Mouse (Mus musculus) spleen, adult 2 months (tissue): ENCODE results near the gene Srgap2.

ENCODE experiments used
- CTCF ChIP-seq: fragments of 200-500 bp; IDR thresholded peaks from 2 replicates; pipeline ENCODE4 v1.5.1; 2011; ENCODE audit warnings: mild to moderate bottlenecking, inconsistent platforms; ENCODE audit not compliant: insufficient read depth, insufficient read length, insufficient replicate concordance; ENCODE audit errors: extremely low read depth
- POLR2A ChIP-seq: fragments of 200-500 bp; IDR thresholded peaks from 2 replicates; pipeline ENCODE4 v1.6.1; 2011; ENCODE audit warnings: low read depth, low read length, inconsistent platforms

GRCm38 (mm10) chr1:131288938-131289337 lies 238.2 kb downstream of the Srgap2 start:
- TF ChIP-seq POLR2A (no peak), CTCF (no peak)
